Mouse (Mus musculus) CH12.LX (cell line): ENCODE data around the gene Pla1a. TPM values are rescaled to one million over a fixed set of nuclear protein-coding genes. Genes with fewer than 3 reads are reported as not detected.

Experiments used
- DNase-seq: peaks from one replicate; pipeline ENCODE4 v3.0.0-alpha.2; 2013; ENCODE audit errors: extremely low read depth
- H3K27ac ChIP-seq: 2 replicates; pipeline ENCODE4 v1.5.1; 2012; ENCODE audit warnings: low read depth, mild to moderate bottlenecking, control low read depth, moderate library complexity; ENCODE audit not compliant: insufficient read depth
- H3K27me3 ChIP-seq: replicated peaks from 2 replicates; pipeline ENCODE3; 2012; ENCODE audit warnings: inconsistent platforms
- H3K36me3 ChIP-seq, 2 experiments: replicated peaks in 1 of 2; 2 replicates each; pipeline versions ENCODE3 to v1.6.1; 2012; ENCODE audit warnings: inconsistent platforms in 1 of 2, low read length in 1 of 2, mild to moderate bottlenecking in 1 of 2, mixed read lengths in 1 of 2, moderate library complexity in 1 of 2; ENCODE audit not compliant: control insufficient read depth in 1 of 2, insufficient read depth in 1 of 2
- H3K4me1 ChIP-seq, 2 experiments: 2 replicates each; pipeline ENCODE4 v1.6.1; 2012; ENCODE audit warnings: inconsistent platforms in 1 of 2, moderate library complexity in 1 of 2; ENCODE audit not compliant: insufficient read depth in 2 of 2, control insufficient read depth in 1 of 2
- H3K4me2 ChIP-seq: 2 replicates; pipeline ENCODE4 v1.6.1; 2012; ENCODE audit warnings: low read depth, mild to moderate bottlenecking, control low read depth; ENCODE audit not compliant: poor library complexity, insufficient read depth, severe bottlenecking
- H3K4me3 ChIP-seq, 3 experiments: fragments of 150-350 bp in 1 of 3; sonication (generic) in 1 of 3; replicated peaks in 1 of 3; 2 replicates each; pipeline versions ENCODE3 to v1.5.1; 2011 to 2012; ENCODE audit warnings: low read depth in 2 of 3, low read length in 2 of 3, mild to moderate bottlenecking in 2 of 3, moderate library complexity in 2 of 3, control low read depth in 1 of 3, improper control_type of control experiment in 1 of 3, inconsistent platforms in 1 of 3, mixed read lengths in 1 of 3; ENCODE audit not compliant: poor library complexity in 1 of 3
- H3K79me2 ChIP-seq: replicated peaks from 2 replicates; pipeline ENCODE4 v1.6.1; 2012; ENCODE audit warnings: mild to moderate bottlenecking, moderate library complexity; ENCODE audit not compliant: control insufficient read depth, poor library complexity, insufficient read depth, severe bottlenecking; ENCODE audit errors: extremely low read depth
- H3K9ac ChIP-seq: 2 replicates; pipeline ENCODE4 v1.6.1; 2012; ENCODE audit warnings: low read depth, mild to moderate bottlenecking, control low read depth, moderate library complexity; ENCODE audit not compliant: insufficient read depth
- H3K9me3 ChIP-seq: replicated peaks from 2 replicates; pipeline ENCODE3; 2012; ENCODE audit warnings: low read length, inconsistent platforms, mixed read lengths
- BHLHE40 ChIP-seq: IDR thresholded peaks from 2 replicates; pipeline ENCODE4 v1.6.1; 2011; ENCODE audit warnings: mild to moderate bottlenecking, low read depth, low read length, improper control_type of control experiment
- CHD1 ChIP-seq: IDR thresholded peaks from 2 replicates; pipeline ENCODE4 v1.6.1; 2012; ENCODE audit warnings: low read depth, low read length, improper control_type of control experiment, inconsistent platforms
- CHD2 ChIP-seq: IDR thresholded peaks from 2 replicates; pipeline ENCODE4 v1.6.1; 2011; ENCODE audit warnings: low read length, improper control_type of control experiment
- CTCF ChIP-seq, 2 experiments: IDR thresholded peaks in 1 of 2; conservative IDR thresholded peaks in 1 of 2; 2 replicates each; pipeline ENCODE4 v1.5.1; 2011 to 2012; ENCODE audit warnings: low read depth in 2 of 2, low read length in 2 of 2, improper control_type of control experiment in 1 of 2, inconsistent platforms in 1 of 2, mild to moderate bottlenecking in 1 of 2, moderate library complexity in 1 of 2
- E2F4 ChIP-seq: IDR thresholded peaks from 2 replicates; pipeline ENCODE4 v1.6.1; 2011; ENCODE audit warnings: low read depth, low read length, improper control_type of control experiment; ENCODE audit not compliant: insufficient replicate concordance
- ELF1 ChIP-seq: IDR thresholded peaks from 2 replicates; pipeline ENCODE4 v1.6.1; 2014; ENCODE audit warnings: low read depth, mild to moderate bottlenecking, inconsistent platforms, low read length, improper control_type of control experiment
- EP300 ChIP-seq: IDR thresholded peaks from 2 replicates; pipeline ENCODE4 v1.6.1; 2011; ENCODE audit warnings: low read length, improper control_type of control experiment
- ETS1 ChIP-seq: conservative IDR thresholded peaks from 2 replicates; pipeline ENCODE4 v1.6.1; 2012; ENCODE audit warnings: low read depth, mild to moderate bottlenecking, inconsistent platforms, low read length, improper control_type of control experiment, moderate library complexity
- GABPA ChIP-seq: IDR thresholded peaks from 2 replicates; pipeline ENCODE4 v1.6.1; 2012; ENCODE audit warnings: low read depth, low read length, improper control_type of control experiment, inconsistent platforms; ENCODE audit not compliant: insufficient replicate concordance
- HCFC1 ChIP-seq: IDR thresholded peaks from 2 replicates; pipeline ENCODE4 v1.6.1; 2012; ENCODE audit warnings: low read depth, mild to moderate bottlenecking, inconsistent platforms, low read length, improper control_type of control experiment
- JUN ChIP-seq: IDR thresholded peaks from 2 replicates; pipeline ENCODE4 v1.6.1; 2011; ENCODE audit warnings: low read depth, mild to moderate bottlenecking, low read length, improper control_type of control experiment, moderate library complexity; ENCODE audit not compliant: insufficient read depth
- JUND ChIP-seq: conservative IDR thresholded peaks from 2 replicates; pipeline ENCODE4 v1.6.1; 2011; ENCODE audit warnings: low read depth, low read length, improper control_type of control experiment
- KAT2A ChIP-seq: IDR thresholded peaks from 2 replicates; pipeline ENCODE4 v1.6.1; 2012; ENCODE audit warnings: low read length, improper control_type of control experiment, inconsistent platforms; ENCODE audit not compliant: insufficient replicate concordance
- MAFK ChIP-seq: IDR thresholded peaks from 2 replicates; pipeline ENCODE4 v1.6.1; 2011; ENCODE audit warnings: low read length, improper control_type of control experiment; ENCODE audit not compliant: insufficient replicate concordance
- MAZ ChIP-seq: IDR thresholded peaks from 2 replicates; pipeline ENCODE4 v1.6.1; 2012; ENCODE audit warnings: low read depth, mild to moderate bottlenecking, inconsistent platforms, low read length, improper control_type of control experiment, moderate library complexity
- MEF2A ChIP-seq: IDR thresholded peaks from 2 replicates; pipeline ENCODE4 v1.6.1; 2014; ENCODE audit warnings: low read depth, mild to moderate bottlenecking, inconsistent platforms, low read length, improper control_type of control experiment, borderline replicate concordance
- MXI1 ChIP-seq: IDR thresholded peaks from 2 replicates; pipeline ENCODE4 v1.6.1; 2011; ENCODE audit warnings: mild to moderate bottlenecking, low read depth, low read length, improper control_type of control experiment
- MYC ChIP-seq: IDR thresholded peaks from 2 replicates; pipeline ENCODE4 v1.6.1; 2011; ENCODE audit warnings: low read depth, mild to moderate bottlenecking, improper control_type of control experiment, low read length
- NELFE ChIP-seq: IDR thresholded peaks from 2 replicates; pipeline ENCODE4 v1.6.1; 2011; ENCODE audit warnings: low read depth, low read length, improper control_type of control experiment
- NRF1 ChIP-seq: IDR thresholded peaks from 2 replicates; pipeline ENCODE4 v1.6.1; 2014; ENCODE audit warnings: low read depth, mild to moderate bottlenecking, inconsistent platforms, low read length, improper control_type of control experiment, moderate library complexity
- PAX5 ChIP-seq: IDR thresholded peaks from 2 replicates; pipeline ENCODE4 v1.6.1; 2012; ENCODE audit warnings: low read length, inconsistent platforms, mixed read lengths
- POLR2A ChIP-seq: IDR thresholded peaks from 2 replicates; pipeline ENCODE4 v1.6.1; 2011; ENCODE audit warnings: low read depth, mild to moderate bottlenecking, improper control_type of control experiment, low read length
- POLR2AphosphoS2 ChIP-seq: IDR thresholded peaks from 2 replicates; pipeline ENCODE4 v1.6.1; 2011; ENCODE audit warnings: low read depth, low read length, improper control_type of control experiment
- RAD21 ChIP-seq: IDR thresholded peaks from 2 replicates; pipeline ENCODE4 v1.6.1; 2011; ENCODE audit warnings: low read depth, mild to moderate bottlenecking, low read length, improper control_type of control experiment, moderate library complexity
- RCOR1 ChIP-seq: conservative IDR thresholded peaks from 2 replicates; pipeline ENCODE4 v1.6.1; 2012; ENCODE audit warnings: low read depth, mild to moderate bottlenecking, inconsistent platforms, low read length, improper control_type of control experiment
- SIN3A ChIP-seq: IDR thresholded peaks from 2 replicates; pipeline ENCODE4 v1.6.1; 2012; ENCODE audit warnings: low read length, improper control_type of control experiment, inconsistent platforms
- SMC3 ChIP-seq: IDR thresholded peaks from 2 replicates; pipeline ENCODE4 v1.6.1; 2011; ENCODE audit warnings: low read depth, low read length, improper control_type of control experiment
- TBP ChIP-seq: conservative IDR thresholded peaks from 2 replicates; pipeline ENCODE4 v1.6.1; 2011; ENCODE audit warnings: low read depth, low read length, improper control_type of control experiment
- TCF12 ChIP-seq: IDR thresholded peaks from 2 replicates; pipeline ENCODE4 v1.6.1; 2014; ENCODE audit warnings: low read depth, mild to moderate bottlenecking, inconsistent platforms, low read length, improper control_type of control experiment
- UBTF ChIP-seq: IDR thresholded peaks from 2 replicates; pipeline ENCODE4 v1.6.1; 2012; ENCODE audit warnings: low read depth, mild to moderate bottlenecking, inconsistent platforms, low read length, improper control_type of control experiment, moderate library complexity
- USF1 ChIP-seq: IDR thresholded peaks from 2 replicates; pipeline ENCODE4 v1.6.1; 2014; ENCODE audit warnings: low read depth, mild to moderate bottlenecking, inconsistent platforms, low read length, improper control_type of control experiment
- USF2 ChIP-seq: conservative IDR thresholded peaks from 2 replicates; pipeline ENCODE4 v1.6.1; 2011; ENCODE audit warnings: low read depth, low read length, improper control_type of control experiment
- ZC3H11A ChIP-seq: IDR thresholded peaks from 2 replicates; pipeline ENCODE4 v1.6.1; 2012; ENCODE audit warnings: low read depth, mild to moderate bottlenecking, inconsistent platforms, low read length, improper control_type of control experiment
- ZKSCAN1 ChIP-seq: IDR thresholded peaks from 2 replicates; pipeline ENCODE4 v1.6.1; 2012; ENCODE audit warnings: low read depth, inconsistent platforms, low read length, improper control_type of control experiment, borderline replicate concordance
- ZMIZ1 ChIP-seq: IDR thresholded peaks from 2 replicates; pipeline ENCODE4 v1.6.1; 2012; ENCODE audit warnings: low read depth, mild to moderate bottlenecking, inconsistent platforms, low read length, improper control_type of control experiment
- ZNF384 ChIP-seq: IDR thresholded peaks from 2 replicates; pipeline ENCODE4 v1.6.1; 2012; ENCODE audit warnings: low read depth, low read length, improper control_type of control experiment, inconsistent platforms
- dilution Hi-C: fragments of 300-500 bp; cut with MboI; formaldehyde crosslinking; loops from 2 replicates; pipeline ENCODE4 v1.14.3; 2020; ENCODE audit warnings: low sequenced_read_pairs; ENCODE audit not compliant: extremely low pct_unique_long_range_greater_than_20kb, extremely low pct_ligation_motif_present
- in situ Hi-C: fragments of 300-500 bp; cut with MboI; formaldehyde crosslinking; loops from 3 replicates; pipeline ENCODE4 v1.14.3; 2019; ENCODE audit warnings: low sequenced_read_pairs, low pct_ligation_motif_present, low pct_unique_long_range_greater_than_20kb, mixed read lengths
- polyA plus RNA-seq: library from polyadenylated mRNA; unstranded; fragments of >175 nt; gene quantifications from 2 replicates; pipeline ENCODE4 v1.2.1, GENCODE M21; 2012; ENCODE audit warnings: low read depth; ENCODE audit not compliant: insufficient read length
- total RNA-seq, 2 experiments: library from RNA; depleted of rRNA; stranded (reverse); fragments of 300-350 nt in 1 of 2; fragments of >200 nt in 1 of 2; gene quantifications; 2 replicates each; pipeline ENCODE4 v1.2.3; 2012 to 2014

Pla1a gene
- total and polyA plus RNA-seq, 3 experiments: 9.3 to 27.9 (median 14.3) TPM

GRCm38 (mm10) chr16:38408416-38408815, 24.5 kb downstream of the Pla1a start (continued):
- no peak for TF ChIP-seq JUN
- no peak for TF ChIP-seq MEF2A
- TF ChIP-seq MAZ: no peak
- TF ChIP-seq ZNF384: no peak
- no peak for TF ChIP-seq KAT2A

GRCm38 (mm10) chr16:38407584-38407983, 25.4 kb downstream of the Pla1a start:
- Histone ChIP-seq H3K36me3 (peaks cover 0 to 2% of the 10 kb centered on the region in 2 experiments), H3K79me2 (peaks cover 5% of the 10 kb centered on the region; the same call in 1 of the 2 replicates), H3K27me3 (no peaks in the 10 kb centered on the region), H3K4me1 (peaks cover 54 to 93% of the 10 kb centered on the region in 2 experiments), H3K9ac (peak overlapping the region; percentile 58; the same call in 1 of the 2 replicates), H3K9me3 (no peaks in the 10 kb centered on the region), H3K4me3 (peak overlapping the region; percentile 23 to 42 (median 27)), H3K27ac (peak overlapping the region; percentile 98), H3K4me2 (peak overlapping the region; percentile 91)
- peak; percentile 97 for DNase-seq
- dilution Hi-C loops (no loop called here), in situ Hi-C loops (loop anchor here (5.0 kb wide), 1 partner anchor 45 kb away; the partner anchor contains the start of gene Adprh)
- peak; percentile 45; the same call in 1 of the 2 replicates for TF ChIP-seq ELF1
- TF ChIP-seq TCF12: peak; percentile 97
- TF ChIP-seq MAZ: peak; percentile 79; the same call in 1 of the 2 replicates
- TF ChIP-seq USF2: peak; percentile 70
- peak; percentile 43; the same call in 1 of the 2 replicates for TF ChIP-seq POLR2A
- peak; percentile 46; the same call in 1 of the 2 replicates for TF ChIP-seq ZMIZ1
- TF ChIP-seq MYC: peak; percentile 97
- TF ChIP-seq JUND: peak; percentile 71; the same call in 1 of the 2 replicates
- TF ChIP-seq TBP: peak; percentile 58; the same call in 1 of the 2 replicates
- peak; percentile 83 for TF ChIP-seq SMC3
- TF ChIP-seq CHD1: peak; percentile 86; the same call in 1 of the 2 replicates
- TF ChIP-seq NRF1: peak; percentile 31; the same call in 1 of the 2 replicates
- peak; percentile 75 for TF ChIP-seq JUN
- TF ChIP-seq MAFK: peak; percentile 87; the same call in 1 of the 2 replicates
- TF ChIP-seq GABPA: no peak
- TF ChIP-seq UBTF: no peak
- TF ChIP-seq RCOR1: peak; percentile 83
- no peak for TF ChIP-seq KAT2A
- TF ChIP-seq BHLHE40: peak; percentile 95
- TF ChIP-seq MXI1: peak; percentile 71; the same call in 1 of the 2 replicates
- TF ChIP-seq ZC3H11A: peak; percentile 54; the same call in 1 of the 2 replicates
- TF ChIP-seq MEF2A: peak; percentile 99
- TF ChIP-seq EP300: peak; percentile 97
- TF ChIP-seq ZKSCAN1: no peak
- TF ChIP-seq CTCF (conservative IDR thresholded peaks at IDR 0.05 in 1 of 2, IDR thresholded peaks at IDR 0.05 in 1 of 2; ENCODE audit: low read depth in 2 of 2, low read length in 2 of 2): peak in 1 of 2 experiments; percentile 67; a peak in 2 of 4 replicates
- TF ChIP-seq ETS1: peak; percentile 98
- TF ChIP-seq USF1: peak; percentile 80
- no peak; the same call in 1 of the 2 replicates for TF ChIP-seq ZNF384
- peak; percentile 37; the same call in 1 of the 2 replicates for TF ChIP-seq NELFE
- peak; percentile 83 for TF ChIP-seq CHD2
- no peak for TF ChIP-seq E2F4
- peak; percentile 79 for TF ChIP-seq RAD21
- TF ChIP-seq SIN3A: peak; percentile 96
- peak; percentile 28 for TF ChIP-seq HCFC1
- no peak for TF ChIP-seq POLR2AphosphoS2
- no peak for TF ChIP-seq PAX5
